Mouse (Mus musculus): ENCODE measurements at regions not wholly inside any gene's neighbourhood (a gene's known extent, or its start where the extent isn't known, plus 50 kb on each side); places are given as distances from the start of the nearest gene placed in this dataset.

DNA sequence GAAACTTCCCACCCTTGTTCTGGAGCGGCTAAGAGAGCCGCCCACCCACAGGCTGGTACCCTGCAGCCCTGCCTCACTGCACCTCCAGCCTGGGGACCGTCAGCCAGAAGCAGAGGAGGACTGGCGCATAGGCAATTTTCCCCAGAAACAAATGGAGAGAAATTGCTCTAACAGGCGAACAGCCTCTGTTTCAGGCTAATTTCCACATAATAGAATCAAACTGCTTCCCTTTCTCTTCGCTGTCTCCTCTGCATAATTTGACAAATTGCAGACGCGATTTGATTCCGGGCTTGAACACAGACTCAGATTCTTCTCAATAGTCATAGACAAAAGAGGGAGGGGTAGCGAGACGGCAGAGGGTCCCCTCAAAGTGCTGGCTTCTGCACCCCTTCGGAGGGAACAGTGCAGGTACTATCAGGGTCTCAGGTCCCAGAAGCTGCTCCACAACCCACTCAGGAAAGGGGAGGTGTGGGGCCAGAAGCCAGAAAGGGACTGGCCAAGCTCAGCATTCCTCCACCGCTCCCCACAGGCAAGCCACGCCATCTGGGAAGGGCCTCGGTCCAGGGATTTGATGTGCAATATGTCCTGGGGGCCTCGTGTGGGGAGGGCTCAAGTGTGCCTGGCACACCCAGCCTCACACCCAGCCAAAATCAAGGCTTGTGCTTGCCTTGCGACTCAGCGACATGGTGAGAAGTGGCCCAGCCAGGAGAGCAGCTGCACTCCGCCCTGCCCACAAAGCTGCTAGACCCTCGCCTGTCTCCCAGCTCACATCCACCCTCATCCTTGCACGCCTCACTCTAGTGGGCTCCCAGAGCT is 53.7 kb upstream of the A530016L24Rik start:
- 62% methylated on average over 21 of the region's 21 CpGs for WGBS (ENCODE audit: insufficient replicate concordance)

DNA sequence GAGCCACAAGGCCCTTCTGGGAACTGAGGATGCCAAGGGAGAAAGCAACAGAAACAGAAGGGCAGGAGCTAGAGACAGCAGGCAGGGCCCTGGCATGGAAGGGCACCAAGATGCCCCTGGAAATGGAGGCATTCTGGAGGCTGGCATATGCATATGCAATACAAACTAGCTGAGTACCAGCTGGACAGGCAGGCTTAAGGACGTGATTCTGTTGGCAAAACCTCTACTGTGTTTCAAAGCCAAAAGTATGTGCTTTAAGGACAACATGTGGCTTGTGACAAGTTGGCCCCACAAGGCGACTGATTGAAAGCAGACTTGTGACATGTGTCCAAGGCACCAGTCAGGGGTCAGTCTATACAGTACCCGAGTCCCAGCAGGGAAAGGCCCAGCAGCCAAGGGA is 52.2 kb upstream of the A530016L24Rik start:
- no peak overlapping the region for H3K9ac ChIP-seq
- H3K36me3 ChIP-seq = no peaks in the 10 kb centered on the region
- no peaks in the 10 kb centered on the region for H3K9me3 ChIP-seq (replicated peaks)
- no peak overlapping the region for H3K4me3 ChIP-seq
- 44% methylated on average over 3 of the region's 3 CpGs for WGBS (ENCODE audit: insufficient replicate concordance)
- peaks cover 9% of the 10 kb centered on the region for H3K27me3 ChIP-seq (replicated peaks)
- H3K4me2 ChIP-seq = no peak overlapping the region
- H3K4me1 ChIP-seq = no peaks in the 10 kb centered on the region
- no peak for ATAC-seq
- H3K27ac ChIP-seq = no peak overlapping the region

More for the DNA sequence above, 53.7 kb upstream of the A530016L24Rik start:
- ATAC-seq = no peak
- H3K4me2 ChIP-seq = no peak overlapping the region
- H3K9ac ChIP-seq = no peak overlapping the region
- H3K27ac ChIP-seq = no peak overlapping the region
- no peaks in the 10 kb centered on the region for H3K9me3 ChIP-seq (replicated peaks)
- H3K4me1 ChIP-seq = no peaks in the 10 kb centered on the region
- peaks cover 7% of the 10 kb centered on the region for H3K27me3 ChIP-seq (replicated peaks)
- no peaks in the 10 kb centered on the region for H3K36me3 ChIP-seq
- H3K4me3 ChIP-seq = no peak overlapping the region

DNA sequence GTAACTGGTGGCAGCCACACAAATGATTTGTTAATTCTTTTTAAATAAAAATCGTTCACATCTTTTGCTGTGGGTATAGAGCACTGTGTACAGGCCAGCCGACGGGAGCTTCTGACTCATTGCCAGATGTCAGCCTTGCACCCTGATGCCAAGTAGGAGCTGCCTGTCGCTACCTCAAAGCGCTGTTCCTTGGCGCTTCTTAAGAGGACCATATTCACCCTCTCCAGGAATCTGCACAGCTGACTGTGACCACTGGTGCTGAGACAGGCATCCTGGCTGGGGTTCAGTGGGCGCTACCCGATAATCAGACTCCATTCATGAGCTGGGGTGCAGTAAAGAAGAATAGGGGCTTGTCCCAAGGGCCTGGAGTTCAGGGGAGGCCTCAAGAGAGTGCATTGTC is 51.0 kb upstream of the A530016L24Rik start:
- H3K27ac ChIP-seq = no peak overlapping the region
- H3K27me3 ChIP-seq (replicated peaks) = peaks cover 9% of the 10 kb centered on the region
- no peak for ATAC-seq
- H3K9ac ChIP-seq = no peak overlapping the region
- H3K9me3 ChIP-seq (replicated peaks) = no peaks in the 10 kb centered on the region
- WGBS (ENCODE audit: insufficient replicate concordance) = 77% methylated on average over 8 of the region's 8 CpGs
- no peaks in the 10 kb centered on the region for H3K4me1 ChIP-seq
- H3K36me3 ChIP-seq = no peaks in the 10 kb centered on the region
- H3K4me3 ChIP-seq = no peak overlapping the region
- H3K4me2 ChIP-seq = no peak overlapping the region
